Mouse (Mus musculus) heart, embryonic 15.5 days (tissue): ENCODE measurements around the gene 4931414P19Rik. TPM values are rescaled to one million over a fixed set of nuclear protein-coding genes. Genes with fewer than 3 reads are reported as not detected.

Experiments used
- ATAC-seq: fragments of 200-750 bp; cut with Nextera tagmentation; replicated peaks from 2 replicates; pipeline ENCODE4 v1.8.0; 2017; ENCODE audit warnings: low read depth, moderate TSS enrichment; ENCODE audit not compliant: insufficient number of reproducible peaks, insufficient read depth, low FRiP score
- H3K27ac ChIP-seq: fragments of 300-500 bp; sonication (generic); 2 replicates; pipeline ENCODE4 v1.5.1; 2015; ENCODE audit warnings: mild to moderate bottlenecking, inconsistent platforms
- H3K27me3 ChIP-seq: fragments of 300-500 bp; sonication (generic); 2 replicates; pipeline ENCODE4 v1.6.1; 2015; ENCODE audit warnings: inconsistent platforms
- H3K36me3 ChIP-seq: fragments of 300-500 bp; sonication (generic); 2 replicates; pipeline ENCODE4 v1.6.1; 2015; ENCODE audit warnings: mild to moderate bottlenecking, inconsistent platforms
- H3K4me1 ChIP-seq: fragments of 300-500 bp; sonication (generic); replicated peaks from 2 replicates; pipeline ENCODE4 v1.6.1; 2015; ENCODE audit warnings: inconsistent platforms
- H3K4me2 ChIP-seq: fragments of 300-500 bp; sonication (generic); 2 replicates; pipeline ENCODE4 v1.6.1; 2015; ENCODE audit warnings: inconsistent platforms, mild to moderate bottlenecking, moderate library complexity
- H3K4me3 ChIP-seq: fragments of 300-500 bp; sonication (generic); 2 replicates; pipeline ENCODE4 v1.5.1; 2015; ENCODE audit warnings: mild to moderate bottlenecking, inconsistent platforms
- H3K9ac ChIP-seq: fragments of 300-500 bp; sonication (generic); 2 replicates; pipeline ENCODE4 v1.6.1; 2015; ENCODE audit warnings: mild to moderate bottlenecking, inconsistent platforms
- H3K9me3 ChIP-seq: fragments of 300-500 bp; sonication (generic); replicated peaks from 2 replicates; pipeline ENCODE4 v1.6.1; 2016; ENCODE audit warnings: inconsistent platforms
- WGBS: fragments of 180-500 bp; shearing (Covaris S2); methylation state at CpG from one replicate; pipeline ENCODE4 v1.1.7; 2015; ENCODE audit warnings: mixed read lengths; 5-methylcytosine and 5-hydroxymethylcytosine counted together
- polyA plus RNA-seq: library from polyadenylated mRNA; unstranded; fragments of >200 nt; fragmentation: Nextera tagmentation; extraction: Ambion mirVana; gene quantifications from 2 replicates; pipeline ENCODE4 v1.2.1, GENCODE M21; 2015

4931414P19Rik gene
- polyA plus RNA-seq, 1 experiment from 2014 or later: 5.0 TPM

GRCm38 (mm10) chr14:54642224-54642944 lies 36.6 kb upstream of the 4931414P19Rik start:
- no peaks in the 10 kb centered on the region; the same call in 1 of the 2 replicates for H3K27me3 ChIP-seq
- no peaks in the 10 kb centered on the region for H3K9me3 ChIP-seq
- H3K4me1 ChIP-seq: peaks cover 14% of the 10 kb centered on the region
- H3K36me3 ChIP-seq: peaks cover 53% of the 10 kb centered on the region
- H3K27ac ChIP-seq: no peak overlapping the region
- H3K9ac ChIP-seq: no peak overlapping the region
- no peak for ATAC-seq
- H3K4me3 ChIP-seq: no peak overlapping the region
- H3K4me2 ChIP-seq: no peak overlapping the region
- 81% methylated on average over 25 of the region's 25 CpGs for WGBS

- H3K9me3 ChIP-seq: no peaks in the 10 kb centered on the region
- peaks cover 43% of the 10 kb centered on the region for H3K36me3 ChIP-seq
- H3K27me3 ChIP-seq: no peaks in the 10 kb centered on the region; the same call in 1 of the 2 replicates
- under 1% methylated on average over 42 of the region's 52 CpGs for WGBS
- peak within 1 kb of the TSS; percentile 92 for H3K9ac ChIP-seq
- H3K4me3 ChIP-seq: peak within 1 kb of the TSS; percentile 67
- H3K4me2 ChIP-seq: peak within 1 kb of the TSS; percentile 99
- peak; percentile 90 for ATAC-seq
- H3K4me1 ChIP-seq: peaks cover 14% of the 10 kb centered on the region
- H3K27ac ChIP-seq: peak within 1 kb of the TSS; percentile 71
Observed at GRCm38 (mm10) chr14:54641305-54641969, 35.6 kb upstream of the 4931414P19Rik start, which contains the start of gene Cdh24. Cdh24 (minus strand) TSS chr14:54641364.

- Histone ChIP-seq H3K4me1 (peaks cover 14% of the 10 kb centered on the region), H3K4me3 (peak within 1 kb of the TSS; percentile 67), H3K4me2 (peak within 1 kb of the TSS; percentile 99), H3K9me3 (no peaks in the 10 kb centered on the region), H3K27me3 (no peaks in the 10 kb centered on the region; the same call in 1 of the 2 replicates), H3K27ac (peak within 1 kb of the TSS; percentile 71), H3K36me3 (peaks cover 38% of the 10 kb centered on the region), H3K9ac (peak within 1 kb of the TSS; percentile 92)
- no peak for ATAC-seq
- 2% methylated on average over 28 of the region's 28 CpGs for WGBS
Observed at GRCm38 (mm10) chr14:54640946-54641304, 35.1 kb upstream of the 4931414P19Rik start, which contains the start of gene Gm17606. Gm17606 (plus strand) TSS chr14:54640952.

GRCm38 (mm10) chr14:54640121-54640520 lies 34.3 kb upstream of the 4931414P19Rik start:
- H3K9ac ChIP-seq: no peak overlapping the region
- peaks cover 30% of the 10 kb centered on the region for H3K36me3 ChIP-seq
- no peak for ATAC-seq
- no peaks in the 10 kb centered on the region for H3K9me3 ChIP-seq
- no peak overlapping the region for H3K27ac ChIP-seq
- no peaks in the 10 kb centered on the region; the same call in 1 of the 2 replicates for H3K27me3 ChIP-seq
- peak overlapping the region; percentile 21; the same call in 1 of the 2 replicates for H3K4me3 ChIP-seq
- H3K4me2 ChIP-seq: peak overlapping the region; percentile 99
- peaks cover 14% of the 10 kb centered on the region for H3K4me1 ChIP-seq
- 41% methylated on average over 4 of the region's 4 CpGs for WGBS

DNA sequence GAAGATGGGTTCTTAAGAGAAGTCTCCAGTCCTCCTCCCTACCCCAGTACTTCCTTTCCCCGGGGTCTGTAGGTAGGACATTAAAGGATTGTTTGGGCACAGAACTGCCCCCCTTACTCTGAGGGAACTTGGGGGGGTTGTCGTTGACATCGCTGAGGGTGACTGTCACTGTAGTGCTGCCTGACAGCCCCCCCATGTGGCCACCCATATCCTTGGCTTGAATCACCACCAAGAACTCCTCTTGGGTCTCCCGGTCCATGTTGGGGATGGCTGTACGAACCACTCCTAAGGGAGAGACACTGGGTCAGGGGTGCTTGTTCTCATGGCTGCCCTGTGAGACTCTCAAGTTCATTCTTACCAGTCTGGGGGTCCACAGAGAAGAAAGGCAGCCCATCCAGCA lies 32.4 kb upstream of the 4931414P19Rik start:
- Histone ChIP-seq H3K27me3 (no peaks in the 10 kb centered on the region; the same call in 1 of the 2 replicates), H3K4me3 (no peak overlapping the region), H3K9me3 (no peaks in the 10 kb centered on the region), H3K36me3 (peaks cover 11% of the 10 kb centered on the region), H3K9ac (no peak overlapping the region), H3K27ac (no peak overlapping the region), H3K4me1 (peaks cover 14% of the 10 kb centered on the region), H3K4me2 (no peak overlapping the region)
- 65% methylated on average over 5 of the region's 5 CpGs for WGBS
- ATAC-seq: no peak

GRCm38 (mm10) chr14:54636954-54637353 lies 31.2 kb upstream of the 4931414P19Rik start:
- Histone ChIP-seq H3K4me2 (no peak overlapping the region), H3K4me3 (no peak overlapping the region), H3K27me3 (no peaks in the 10 kb centered on the region; the same call in 1 of the 2 replicates), H3K9me3 (no peaks in the 10 kb centered on the region), H3K9ac (no peak overlapping the region), H3K27ac (no peak overlapping the region), H3K36me3 (peaks cover 7% of the 10 kb centered on the region; the same call in 1 of the 2 replicates), H3K4me1 (peaks cover 14% of the 10 kb centered on the region)
- 57% methylated on average over 8 of the region's 8 CpGs for WGBS
- ATAC-seq: no peak

DNA sequence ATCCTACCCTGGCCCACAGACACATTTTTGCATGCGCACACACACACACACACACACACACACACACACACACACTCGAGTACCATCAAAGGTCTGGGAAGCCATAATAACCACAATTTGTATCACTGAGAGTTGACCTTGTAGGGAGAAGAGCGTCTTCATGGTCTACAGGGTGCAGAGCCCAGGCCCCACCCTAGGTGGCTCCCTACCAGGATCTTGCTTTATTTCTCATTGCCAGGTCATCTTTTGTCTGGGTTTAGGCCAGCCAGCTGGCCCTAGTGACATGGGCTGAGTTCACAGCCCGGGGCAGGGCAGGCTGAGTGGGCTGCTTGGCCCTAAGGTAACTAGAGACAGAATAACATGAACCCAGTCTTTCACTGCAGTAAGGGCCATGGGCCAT lies 28.4 kb upstream of the 4931414P19Rik start:
- Histone ChIP-seq H3K9ac (no peak overlapping the region), H3K27me3 (no peaks in the 10 kb centered on the region), H3K4me3 (no peak overlapping the region), H3K27ac (no peak overlapping the region), H3K4me2 (no peak overlapping the region), H3K9me3 (no peaks in the 10 kb centered on the region), H3K36me3 (peaks cover 10% of the 10 kb centered on the region; the same call in 1 of the 2 replicates), H3K4me1 (no peaks in the 10 kb centered on the region)
- no peak for ATAC-seq
- 78% methylated on average over 4 of the region's 4 CpGs for WGBS

GRCm38 (mm10) chr14:54632252-54632651 lies 26.5 kb upstream of the 4931414P19Rik start:
- Histone ChIP-seq H3K4me1 (no peaks in the 10 kb centered on the region), H3K4me2 (no peak overlapping the region), H3K27me3 (no peaks in the 10 kb centered on the region), H3K9me3 (no peaks in the 10 kb centered on the region), H3K4me3 (no peak overlapping the region), H3K9ac (no peak overlapping the region), H3K36me3 (peaks cover 10% of the 10 kb centered on the region; the same call in 1 of the 2 replicates), H3K27ac (no peak overlapping the region)
- ATAC-seq: no peak
- WGBS: 88% methylated on average over 37 of the region's 37 CpGs

DNA sequence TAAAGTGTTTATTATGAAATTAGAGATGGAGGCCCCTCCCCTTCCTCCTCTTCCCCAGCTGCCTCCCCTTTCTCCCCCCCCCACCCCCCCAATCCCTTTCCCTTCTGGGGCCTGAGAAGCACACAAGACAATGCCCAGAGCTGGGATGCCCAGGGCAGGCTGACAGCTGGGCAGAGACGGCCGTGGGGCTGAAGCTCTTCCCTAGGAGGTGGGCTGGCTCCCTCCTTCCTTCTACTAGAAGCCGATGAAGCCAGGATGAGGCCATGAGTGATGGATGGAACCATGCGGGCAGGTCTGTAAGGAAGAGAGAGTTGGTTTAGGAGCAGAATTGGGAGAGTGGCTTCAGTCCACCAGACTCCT lies 25.4 kb upstream of the 4931414P19Rik start:
- ATAC-seq: no peak
- no peaks in the 10 kb centered on the region for H3K9me3 ChIP-seq
- no peak overlapping the region for H3K4me3 ChIP-seq
- H3K36me3 ChIP-seq: peaks cover 10% of the 10 kb centered on the region; the same call in 1 of the 2 replicates
- no peaks in the 10 kb centered on the region for H3K4me1 ChIP-seq
- WGBS: 80% methylated on average over 4 of the region's 4 CpGs
- no peak overlapping the region for H3K27ac ChIP-seq
- H3K4me2 ChIP-seq: no peak overlapping the region
- H3K27me3 ChIP-seq: no peaks in the 10 kb centered on the region
- H3K9ac ChIP-seq: no peak overlapping the region

DNA sequence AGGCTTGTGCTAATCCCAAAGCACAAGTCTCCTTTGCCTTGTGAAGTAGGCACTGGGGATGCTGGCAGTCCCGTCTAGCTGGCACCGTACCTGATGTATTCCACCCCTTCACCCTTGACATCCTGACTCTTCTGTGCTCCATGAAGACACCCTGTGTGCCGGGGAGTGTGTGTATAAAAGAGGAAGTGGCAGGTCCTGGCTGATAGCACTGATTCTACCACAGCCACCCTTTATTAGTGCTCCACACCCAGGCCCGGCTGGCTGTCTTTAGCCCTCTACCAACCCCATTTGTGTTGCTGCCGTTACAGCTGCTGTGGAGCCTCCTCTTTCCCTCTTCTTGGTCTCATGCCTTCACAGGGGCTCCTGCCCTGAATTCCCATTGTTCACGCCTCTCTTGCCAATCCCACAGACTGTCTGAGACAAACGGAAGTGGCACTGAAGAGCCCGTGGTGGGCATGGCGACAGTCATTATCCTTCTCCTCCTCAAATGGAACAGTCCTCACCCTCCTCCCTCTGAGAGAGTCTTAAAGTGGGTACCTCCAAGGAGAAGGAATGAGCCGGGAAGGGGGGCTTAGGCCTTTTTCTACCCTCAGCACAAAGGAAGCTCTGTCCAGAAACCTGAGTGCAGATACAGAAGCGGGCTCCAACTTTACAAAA lies 24.9 kb upstream of the 4931414P19Rik start:
- WGBS: 78% methylated on average over 11 of the region's 11 CpGs
- Histone ChIP-seq H3K4me3 (no peak overlapping the region), H3K4me2 (no peak overlapping the region), H3K36me3 (peaks cover 10% of the 10 kb centered on the region; the same call in 1 of the 2 replicates), H3K27me3 (no peaks in the 10 kb centered on the region), H3K9me3 (no peaks in the 10 kb centered on the region), H3K9ac (no peak overlapping the region), H3K4me1 (no peaks in the 10 kb centered on the region), H3K27ac (no peak overlapping the region)
- no peak for ATAC-seq

- Histone ChIP-seq H3K36me3 (peaks cover 10% of the 10 kb centered on the region; the same call in 1 of the 2 replicates), H3K27ac (no peak overlapping the region), H3K4me2 (no peak overlapping the region), H3K9me3 (no peaks in the 10 kb centered on the region), H3K4me1 (no peaks in the 10 kb centered on the region), H3K4me3 (no peak overlapping the region), H3K9ac (no peak overlapping the region), H3K27me3 (no peaks in the 10 kb centered on the region)
- WGBS: 85% methylated on average over 2 of the region's 2 CpGs
- ATAC-seq: no peak
Observed at GRCm38 (mm10) chr14:54629797-54630196, 24.0 kb upstream of the 4931414P19Rik start.
